Mouse (Mus musculus) heart, postnatal 14 days (tissue): ENCODE data around the gene Frmd8. TPM values are rescaled to one million over a fixed set of nuclear protein-coding genes. Genes with fewer than 3 reads are reported as not detected.
"Not testable (repeated sequence)": the region's sequence is repeated elsewhere in the genome, so short reads cannot be mapped to it uniquely, and the experiment has no call there.

Experiments
- DNase-seq, 2 experiments: peaks; one replicate each; pipeline ENCODE4 v3.0.0; 2021 to 2022
- intact Hi-C: fragments of 180-260 bp; cut with DNase I; formaldehyde crosslinking; loops from one replicate; pipeline ENCODE4 v1.15.1; 2025
- total RNA-seq, 2 experiments: library from RNA; stranded (reverse); gene quantifications; 2 replicates each; pipeline ENCODE4 v1.2.3; 2021

The Frmd8 gene
- total RNA-seq, 2 experiments from 2014 or later = 15.6 to 15.8 TPM

DNA sequence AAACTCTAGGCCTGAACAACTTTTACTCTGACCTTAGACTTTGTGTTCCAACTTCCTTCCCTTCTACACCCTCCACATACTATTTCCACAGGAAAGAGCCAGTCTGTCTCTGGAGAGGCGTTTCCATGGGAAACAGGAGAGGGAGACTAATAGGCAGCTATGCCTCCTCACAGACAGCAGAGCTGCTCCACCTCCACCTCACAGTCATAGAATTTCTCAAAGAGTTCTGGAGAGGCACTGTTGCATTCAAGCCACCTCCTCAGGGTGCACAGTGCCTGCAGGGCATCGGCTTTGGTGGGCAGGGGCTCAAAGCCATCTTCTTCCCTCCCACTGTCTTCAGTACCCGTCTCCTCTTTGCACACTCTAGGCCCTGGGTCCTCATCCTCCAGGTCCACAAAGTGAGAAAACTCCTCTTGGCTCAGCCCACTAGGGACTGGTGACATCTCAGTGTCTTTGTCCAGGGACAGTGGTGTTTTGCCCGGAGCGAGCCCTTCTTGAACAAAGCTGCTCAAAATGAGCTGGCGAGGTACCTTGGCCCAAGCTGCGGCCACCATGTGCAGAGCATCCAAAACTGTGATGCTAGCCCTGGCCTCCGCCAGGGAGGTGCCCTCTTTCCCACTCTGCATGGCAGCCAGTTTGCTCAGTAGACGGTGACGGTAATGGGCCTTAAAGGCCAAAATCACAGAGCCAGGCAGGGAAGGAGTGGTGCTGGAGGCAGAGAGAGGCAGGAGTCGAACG, 16.6 kb upstream of the Frmd8 start:
- DNase-seq = no peak
- intact Hi-C loops = no loop called here

DNA sequence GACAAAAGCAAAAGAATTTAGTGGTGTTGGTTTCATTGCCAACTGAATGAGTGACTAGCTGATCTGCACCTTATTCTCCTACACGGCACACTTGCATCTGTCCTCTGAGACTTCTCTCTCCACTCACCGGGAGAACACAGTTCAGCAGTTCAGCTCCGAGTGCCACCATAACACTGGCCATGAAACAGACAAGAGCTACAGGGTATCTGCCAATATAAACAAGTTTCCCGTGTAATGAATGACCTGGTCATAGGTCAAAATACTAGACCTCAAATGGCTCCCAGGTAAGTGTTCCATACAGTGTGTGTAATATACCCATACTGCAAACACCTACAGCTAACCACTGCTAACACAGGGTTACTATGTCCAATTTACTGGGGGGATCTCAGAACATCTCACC, 14.1 kb upstream of the Frmd8 start:
- intact Hi-C loops = loop anchor here (10.0 kb wide), 1 partner anchor 364 kb away; no protein-coding TSS in a partner anchor
- no peak for DNase-seq

DNA sequence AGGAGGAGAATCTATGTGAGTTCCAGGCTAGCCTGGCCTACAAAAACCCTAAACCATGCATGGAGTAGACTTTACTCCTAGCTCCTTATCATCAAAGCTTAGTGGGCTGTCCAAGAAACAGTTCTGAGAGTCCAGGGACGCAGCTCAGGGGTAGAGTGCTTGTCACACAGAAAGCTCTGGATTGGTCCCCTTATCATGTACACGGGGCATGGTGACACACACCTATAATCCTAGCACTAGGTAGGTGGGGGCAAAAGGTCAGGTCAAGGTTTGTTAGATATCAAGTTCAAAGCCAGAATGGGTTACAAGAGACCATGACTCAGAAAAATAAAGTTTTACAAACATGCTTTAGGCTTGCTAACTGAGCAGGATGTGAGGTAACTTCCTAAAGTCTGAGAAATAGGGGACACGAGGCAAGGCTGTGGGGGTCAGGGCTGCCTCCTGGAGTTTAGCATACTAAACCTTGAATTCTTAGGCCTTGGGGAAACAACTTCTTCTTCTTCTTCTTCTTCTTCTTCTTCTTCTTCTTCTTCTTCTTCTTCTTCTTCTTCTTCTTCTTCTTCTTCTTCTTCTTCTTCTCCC, 12.3 kb upstream of the Frmd8 start:
- no peak for DNase-seq
- intact Hi-C loops = loop anchor here (10.0 kb wide), 1 partner anchor 363 kb away; no protein-coding TSS in a partner anchor

DNA sequence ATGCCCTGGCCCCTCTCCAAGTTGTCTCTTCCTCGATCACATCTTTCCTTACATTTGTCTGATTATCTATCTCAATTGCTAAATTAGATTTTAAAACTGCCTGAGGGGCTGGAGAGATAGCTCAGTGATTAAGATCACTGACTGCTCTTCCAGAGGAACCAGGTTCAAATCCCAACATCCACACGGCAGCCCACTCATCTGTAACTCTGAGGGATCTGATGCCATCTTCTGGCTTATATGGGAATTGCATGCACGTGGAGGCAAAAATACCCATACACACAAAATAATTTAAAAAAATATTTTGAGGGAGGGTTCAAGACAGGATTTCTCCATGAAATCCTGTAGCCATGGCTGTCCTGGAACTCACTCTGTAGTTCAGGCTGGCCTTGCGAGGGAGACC, 10.8 kb upstream of the Frmd8 start:
- no peak for DNase-seq
- intact Hi-C loops = loop anchor here (10.0 kb wide), 1 partner anchor 361 kb away; no protein-coding TSS in a partner anchor

DNA sequence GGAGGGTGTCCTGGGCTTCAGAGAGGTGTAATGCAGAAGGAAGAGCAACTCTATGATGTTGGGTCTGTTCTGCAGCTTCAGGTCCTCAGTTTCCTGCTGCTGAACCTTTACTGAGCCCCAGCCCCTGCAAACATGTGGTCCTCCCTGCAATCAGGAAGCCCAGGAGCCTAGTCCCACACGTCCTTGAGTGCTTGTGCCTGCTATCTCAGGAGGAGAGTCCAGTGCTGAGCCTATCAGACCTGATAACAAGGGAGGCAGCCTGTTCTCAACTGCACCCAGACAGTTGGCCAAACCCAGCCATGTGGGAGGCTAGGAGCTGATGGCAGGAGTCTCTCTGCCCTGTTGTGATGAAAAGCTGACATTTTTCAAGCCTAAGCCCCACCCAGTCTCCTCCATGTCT, 8.9 kb upstream of the Frmd8 start:
- intact Hi-C loops = loop anchor here (10.0 kb wide), 1 partner anchor 359 kb away; no protein-coding TSS in a partner anchor
- no peak for DNase-seq

DNA sequence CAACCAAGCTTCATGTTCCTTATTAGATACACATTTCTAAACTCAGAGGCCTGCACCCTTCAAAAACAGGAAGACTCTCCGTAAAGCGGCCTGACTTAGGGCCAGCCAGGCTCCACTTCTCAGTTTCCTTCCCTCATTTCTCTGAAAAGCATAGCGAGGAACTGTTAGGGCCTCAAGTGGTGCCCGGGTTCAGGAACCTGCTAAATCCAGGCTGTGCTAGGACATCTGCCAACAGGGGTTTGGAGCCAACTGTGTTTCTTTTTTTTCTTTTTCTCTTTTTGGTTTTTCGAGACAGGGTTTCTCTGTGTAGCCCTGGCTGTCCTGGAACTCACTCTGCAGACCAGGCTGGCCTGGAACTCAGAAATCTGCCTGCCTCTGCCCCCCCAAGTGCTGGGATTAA, 7.0 kb upstream of the Frmd8 start:
- not testable (repeated sequence) for DNase-seq
- intact Hi-C loops = loop anchor here (10.0 kb wide), 1 partner anchor 357 kb away; no protein-coding TSS in a partner anchor

DNA sequence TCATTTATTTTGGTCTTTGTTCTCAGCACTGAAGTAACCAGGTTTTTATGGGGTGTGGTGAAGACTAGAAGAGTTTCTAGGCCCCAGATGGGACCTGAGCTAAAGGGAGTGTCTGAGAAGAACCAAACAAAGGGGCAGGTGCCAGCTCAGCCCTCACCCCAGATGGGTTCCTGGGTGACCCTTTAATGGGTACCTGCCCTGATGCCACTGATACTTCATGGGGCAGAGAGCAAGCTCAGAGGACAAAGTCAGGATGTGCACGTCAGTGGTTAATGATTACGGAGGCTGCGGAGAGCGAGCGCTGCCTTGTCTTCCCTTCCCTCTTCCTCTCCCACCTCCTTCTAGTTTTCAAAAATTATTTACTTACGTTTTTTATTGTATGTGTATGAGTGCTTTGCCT, 6.1 kb upstream of the Frmd8 start:
- no peak for DNase-seq
- intact Hi-C loops = loop anchor here (10.0 kb wide), 1 partner anchor 356 kb away; no protein-coding TSS in a partner anchor

DNA sequence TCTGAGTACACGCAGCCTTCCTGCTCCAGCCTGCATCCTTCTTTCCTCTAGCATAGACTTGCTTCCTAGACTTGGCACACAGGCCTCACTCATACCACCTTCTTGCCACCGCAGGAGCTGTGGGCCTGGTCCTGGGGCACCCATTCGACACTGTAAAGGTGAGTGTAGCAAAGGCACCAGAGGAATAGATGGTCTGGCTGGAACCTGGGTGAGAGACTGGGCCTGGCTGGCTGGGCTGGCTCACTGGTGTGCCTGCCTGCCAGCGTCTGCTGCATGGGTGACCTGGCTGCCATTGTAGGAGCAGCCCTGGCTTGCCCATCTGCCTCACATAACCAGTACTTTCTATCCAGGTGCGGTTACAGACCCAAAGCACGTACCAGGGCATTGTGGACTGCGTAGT, 4.7 kb upstream of the Frmd8 start:
- no peak for DNase-seq
- intact Hi-C loops = loop anchor here (2.0 to 10.0 kb wide), 2 partner anchors 29 to 355 kb away; no protein-coding TSS in a partner anchor

DNA sequence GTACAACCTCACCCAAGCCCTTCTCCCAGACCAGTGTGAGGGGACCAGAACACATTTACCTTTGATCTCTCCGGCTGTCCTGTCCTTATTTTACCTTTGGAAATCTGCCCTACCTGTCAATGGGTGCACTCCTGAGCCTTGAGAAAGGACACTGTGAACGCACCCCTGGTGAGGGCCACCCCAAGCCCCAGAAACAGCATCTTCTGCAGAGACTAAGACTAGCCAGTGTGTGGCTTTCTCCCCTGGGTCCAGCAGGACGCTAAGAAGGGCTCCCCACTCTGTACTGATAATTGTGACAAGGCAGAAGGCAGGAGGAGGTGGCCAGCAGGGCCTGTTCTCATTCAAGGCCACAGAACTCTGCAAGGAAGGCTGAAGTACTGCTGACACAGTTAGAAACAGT, 3.8 kb upstream of the Frmd8 start:
- DNase-seq = no peak

DNA sequence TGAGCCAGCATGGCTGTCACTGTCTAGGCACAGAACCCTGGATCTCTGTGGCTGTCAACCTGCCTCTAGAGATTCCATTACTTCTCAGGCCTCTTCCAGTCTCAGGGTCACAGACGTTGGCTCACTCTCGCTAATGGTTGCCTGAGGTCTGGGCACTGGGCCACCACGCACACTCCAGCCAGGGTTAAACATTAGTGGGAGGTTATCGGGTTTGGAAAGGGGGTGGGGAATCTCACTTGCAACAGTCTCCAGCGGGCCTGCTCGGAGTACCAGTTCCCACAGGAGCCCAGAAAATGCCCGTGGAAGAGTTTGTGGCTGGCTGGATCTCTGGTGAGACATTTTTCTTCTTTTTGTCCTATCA, 3.3 kb upstream of the Frmd8 start:
- DNase-seq = peak; percentile 29 to 46
- intact Hi-C loops = loop anchor here (1.0 to 2.0 kb wide), 2 partner anchors 28 to 85 kb away; no protein-coding TSS in a partner anchor

More for the DNA sequence above, 3.8 kb upstream of the Frmd8 start:
- intact Hi-C loops = loop anchor here (1.0 to 2.0 kb wide), 2 partner anchors 28 to 86 kb away; no protein-coding TSS in a partner anchor

DNA sequence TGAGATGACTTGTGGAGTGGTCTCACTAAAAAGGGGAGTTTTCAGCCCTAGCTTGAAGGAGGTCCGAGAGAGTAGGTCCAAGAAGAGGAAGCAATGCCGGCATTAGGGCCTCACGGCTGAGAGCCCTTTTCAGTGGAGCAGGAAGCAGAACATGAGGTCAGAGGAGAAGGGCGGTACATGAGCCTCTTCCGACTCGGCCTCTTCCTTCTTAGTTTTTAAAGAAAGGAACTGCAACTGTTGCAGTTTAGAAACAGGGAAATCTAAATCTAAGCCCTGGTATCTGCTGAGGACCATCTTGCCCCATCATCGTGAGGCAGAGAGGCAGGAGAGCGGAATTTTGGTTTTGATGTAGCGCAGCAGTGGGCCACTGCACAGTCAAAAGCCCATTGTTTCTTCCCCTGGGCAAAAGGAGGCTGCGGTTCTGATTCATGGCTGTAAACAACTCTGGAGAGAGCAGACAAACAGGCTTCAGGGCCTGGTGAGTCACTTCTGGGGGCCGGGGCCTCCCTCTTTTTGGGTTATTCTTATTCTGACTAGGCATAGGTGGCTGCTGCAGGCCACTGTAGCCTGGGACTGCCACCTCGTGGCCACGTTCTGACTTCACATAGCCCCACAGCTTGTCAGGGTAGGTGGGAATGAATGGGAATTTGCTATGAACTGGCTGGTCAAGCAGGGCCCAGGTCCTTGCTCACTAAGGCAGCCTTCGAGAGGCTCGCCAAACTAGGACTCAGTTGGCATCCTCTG, 2.7 kb upstream of the Frmd8 start, which contains the start of gene Slc25a45:
Slc25a45 (plus strand) TSS at position 191 of the 744 bp plus-strand sequence.
- peak; percentile 75 to 82 for DNase-seq
- intact Hi-C loops = loop anchor here (1.0 to 2.0 kb wide), 2 partner anchors 27 to 84 kb away; no protein-coding TSS in a partner anchor

DNA sequence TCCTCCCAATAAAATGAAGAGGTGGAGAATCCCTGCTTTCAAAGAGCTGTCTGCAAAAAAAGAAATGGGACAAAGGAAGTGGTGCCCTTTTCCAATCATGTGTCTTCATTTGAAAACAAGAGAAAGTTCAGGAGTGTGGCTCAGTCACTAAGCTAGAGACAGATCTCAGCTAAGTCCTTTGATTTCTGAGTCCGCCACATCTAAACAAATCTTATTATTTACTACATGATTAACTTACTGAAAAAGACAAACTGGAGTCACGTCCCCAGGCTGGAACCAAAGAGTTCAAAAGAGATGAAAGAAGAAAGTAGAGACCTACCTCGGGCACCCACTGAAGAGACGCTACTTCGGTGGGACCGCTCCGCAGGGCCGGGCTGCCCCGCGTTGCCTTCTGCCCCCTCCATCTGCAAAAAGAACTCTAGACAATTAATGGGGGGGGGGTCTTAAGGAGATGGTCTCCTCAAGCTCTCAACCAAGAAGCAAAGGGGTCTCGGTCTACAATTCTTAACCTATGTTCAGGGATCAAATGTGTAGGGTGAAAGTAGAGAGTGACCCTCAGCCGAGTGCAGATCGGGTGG, 594 bp downstream of the Frmd8 start:
- intact Hi-C loops = no loop called here

DNA sequence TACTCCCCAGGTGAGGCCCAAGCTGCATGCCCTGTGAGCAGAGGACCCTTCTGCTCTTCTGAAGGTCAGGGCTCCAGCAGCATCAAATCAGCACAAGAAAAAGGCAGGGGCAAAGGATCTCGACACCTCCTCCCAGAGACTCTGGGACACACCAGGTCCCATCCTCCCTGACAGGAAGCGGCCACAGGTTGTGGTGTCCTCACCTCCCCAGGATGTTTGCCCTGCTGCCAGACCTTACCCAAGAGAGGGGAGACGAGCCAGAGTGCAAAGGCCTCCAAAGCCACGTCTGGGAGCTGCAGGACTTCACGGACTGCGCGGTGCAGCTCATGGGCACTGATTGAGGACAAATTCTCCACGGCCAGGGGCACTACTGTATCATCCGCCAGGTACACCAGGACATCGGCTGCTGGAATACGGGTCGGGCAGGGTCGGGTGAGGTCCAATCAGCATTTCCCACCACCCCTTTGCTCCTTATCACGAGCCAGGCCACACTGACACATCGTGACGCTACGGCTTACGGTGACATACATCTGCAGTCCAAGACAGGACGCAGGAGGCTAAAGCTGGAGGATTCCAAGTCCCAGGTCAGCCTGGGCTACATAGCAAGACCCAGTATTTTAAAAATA, 2.0 kb downstream of the Frmd8 start:
- intact Hi-C loops = no loop called here
- DNase-seq = no peak

More for the DNA sequence above, 594 bp downstream of the Frmd8 start:
- DNase-seq = no peak

DNA sequence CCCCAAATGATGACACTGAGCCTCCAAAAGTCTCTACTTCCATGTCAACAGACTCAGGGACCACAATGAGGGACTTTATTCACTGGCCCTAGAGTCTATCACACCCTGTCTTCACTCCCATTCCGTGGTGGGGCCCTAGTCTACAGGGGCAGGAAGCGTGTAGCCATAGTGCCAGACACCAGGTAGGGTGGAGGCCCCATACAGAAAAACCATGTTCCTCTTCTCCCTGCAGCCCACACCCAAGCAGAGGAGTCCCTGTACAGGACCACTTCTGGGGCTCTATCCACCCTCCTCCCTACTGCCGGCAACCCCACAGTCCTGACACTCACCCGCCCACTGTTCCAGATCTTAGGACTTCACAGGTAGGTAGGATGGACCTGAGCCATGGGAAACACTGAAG, 2.5 kb downstream of the Frmd8 start:
- DNase-seq = no peak

DNA sequence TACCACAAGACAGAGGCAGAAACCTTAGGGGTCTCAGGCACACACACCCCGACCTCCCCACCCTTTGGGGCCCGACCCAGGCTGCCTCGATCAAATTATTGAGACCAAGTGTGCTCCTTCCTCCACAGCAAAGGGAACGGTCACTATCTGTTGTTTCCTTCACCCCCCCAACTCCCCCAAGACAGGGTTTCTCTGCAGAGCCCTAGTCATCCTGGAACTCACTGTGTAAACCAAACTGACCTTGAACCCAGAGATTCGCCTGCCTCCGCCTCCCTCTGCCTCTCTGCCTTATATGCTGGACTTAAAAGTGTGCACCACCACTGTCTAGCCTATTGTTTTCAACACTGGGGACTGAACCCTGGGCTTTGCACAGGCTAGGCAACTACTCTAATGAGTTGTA, 3.4 kb downstream of the Frmd8 start:
- DNase-seq = no peak
- intact Hi-C loops = no loop called here

More for the DNA sequence above, 2.5 kb downstream of the Frmd8 start:
- intact Hi-C loops = no loop called here

DNA sequence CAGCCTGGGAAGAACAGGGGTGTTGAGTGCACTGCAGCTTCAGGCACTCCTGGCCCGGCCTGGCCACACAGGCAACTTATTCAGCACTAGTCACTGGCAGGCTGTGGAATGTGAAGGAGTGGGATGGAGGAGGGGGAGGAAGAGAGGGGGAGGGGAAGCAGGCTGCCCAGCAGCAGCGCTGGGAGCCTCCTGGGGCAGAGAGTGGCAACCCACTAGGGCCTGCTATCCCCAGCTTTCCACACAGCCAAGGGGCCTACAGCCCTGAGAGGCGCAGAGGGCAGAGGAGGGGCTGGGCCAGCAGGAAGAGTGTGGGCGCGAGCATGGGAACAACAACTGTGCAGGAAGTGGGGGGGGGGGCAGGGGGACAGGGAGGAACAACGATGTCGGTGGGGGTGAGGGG, 3.8 kb downstream of the Frmd8 start:
- intact Hi-C loops = no loop called here
- peak; percentile 41 to 48 for DNase-seq

DNA sequence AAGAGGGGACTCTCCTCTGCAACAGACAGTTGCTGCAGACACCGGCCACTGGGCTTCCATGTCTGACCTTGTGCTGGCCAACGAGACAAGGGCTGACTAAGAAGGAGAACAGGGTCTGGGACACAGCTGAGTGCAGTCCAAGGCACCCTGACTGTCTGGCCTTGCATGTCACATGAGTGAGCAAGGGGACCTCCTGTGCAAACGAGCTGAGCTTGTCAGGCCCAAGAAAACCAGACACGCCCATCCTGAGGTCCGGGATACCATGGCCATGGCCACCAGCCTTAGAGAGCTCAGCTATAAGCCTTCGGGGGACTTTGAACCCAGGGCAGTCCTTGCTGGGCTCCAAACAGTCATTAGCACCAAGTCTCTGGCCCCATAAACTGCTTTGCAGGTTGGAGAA, 7.0 kb downstream of the Frmd8 start:
- intact Hi-C loops = no loop called here
- no peak for DNase-seq

DNA sequence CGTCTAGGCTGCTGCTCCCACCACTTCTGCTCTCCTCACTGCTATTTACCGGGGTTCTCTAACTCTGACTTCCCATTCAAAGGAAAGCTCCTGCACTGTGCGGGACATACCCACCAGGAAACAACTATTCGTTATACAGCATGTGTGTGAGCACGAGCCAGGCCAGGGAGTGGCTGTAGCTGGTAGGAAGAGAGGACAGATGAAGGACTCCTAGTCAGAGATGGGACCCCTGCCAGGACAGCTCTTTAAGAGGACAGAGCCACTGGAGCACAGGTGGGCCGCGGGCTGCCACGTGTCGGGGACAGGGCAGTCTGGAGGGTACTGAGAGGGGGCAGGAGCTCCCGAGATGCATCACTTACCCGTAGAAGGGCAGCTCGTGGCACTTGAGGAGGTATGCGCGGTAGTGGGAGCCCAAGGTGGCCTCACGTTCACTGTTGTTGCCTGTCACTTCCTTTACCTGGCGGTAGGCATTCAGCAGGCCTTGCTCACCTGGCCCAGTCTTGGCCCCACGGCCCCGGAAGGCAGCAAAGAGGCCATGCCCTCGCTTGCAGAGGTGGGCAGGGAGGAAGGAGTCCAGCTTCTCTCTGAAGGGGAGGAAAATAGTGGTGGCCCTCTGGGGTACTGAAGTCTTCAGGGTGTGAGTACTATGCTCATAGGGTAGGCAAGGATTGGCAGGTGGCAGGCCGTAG, 10.2 kb downstream of the Frmd8 start:
- intact Hi-C loops = no loop called here
- DNase-seq = peak in 1 of 2 experiments; percentile 37

DNA sequence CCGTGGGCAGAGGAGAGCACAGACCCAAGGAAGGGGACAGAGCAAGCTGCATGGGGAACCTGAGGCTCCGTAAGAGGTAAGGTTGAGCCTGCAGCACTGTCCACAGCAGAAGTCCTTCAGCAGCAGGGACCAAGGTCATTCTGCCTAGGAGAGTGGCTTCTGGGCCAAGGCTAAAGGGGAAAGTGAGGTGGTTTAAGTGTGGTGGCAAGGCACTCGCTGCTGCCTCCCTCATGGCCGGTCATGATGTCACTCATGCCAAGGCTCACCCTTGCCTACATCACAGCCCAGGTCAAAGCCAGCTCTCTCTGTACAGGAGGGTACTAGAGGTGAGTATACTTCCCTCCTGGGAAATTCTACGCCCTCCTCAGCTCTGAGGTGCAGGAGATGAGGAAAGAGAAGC, 11.3 kb downstream of the Frmd8 start:
- no peak for DNase-seq
- intact Hi-C loops = no loop called here
